Mouse (Mus musculus) thymus, adult 18-20 months (tissue): ENCODE data around the gene Gm13090.
A peak's percentile ranks its signal among the peaks of the same experiment; 100 is the strongest.

ENCODE experiments used
- DNase-seq, 2 experiments: peaks; one replicate each; pipeline ENCODE4 v3.0.0; 2022; ENCODE audit warnings: mixed read lengths in 2 of 2

Gm13090 gene

GRCm38 (mm10) chr4:151089270-151089669 is at the start of gene Gm13090:
Gene Gm13090 (plus strand): TSS chr4:151089570.
- DNase-seq = no peak

GRCm38 (mm10) chr4:151041506-151041905 is 47.9 kb upstream of the Gm13090 start:
- no peak for DNase-seq

GRCm38 (mm10) chr4:151043281-151043680 is 46.1 kb upstream of the Gm13090 start:
- DNase-seq = no peak

- DNase-seq = peak; percentile 84 to 86
These were observed 45.1 kb upstream of the Gm13090 start, which contains the start of gene Per3 for GRCm38 (mm10) chr4:151044037-151044943. Gene Per3 (minus strand): TSS chr4:151044665.

- DNase-seq = no peak
These were observed 44.3 kb upstream of the Gm13090 start for GRCm38 (mm10) chr4:151044944-151045570.

GRCm38 (mm10) chr4:151046524-151046923 is 42.8 kb upstream of the Gm13090 start:
- DNase-seq = no peak

- DNase-seq = no peak
These were observed 38.2 kb upstream of the Gm13090 start for GRCm38 (mm10) chr4:151051162-151051561.

GRCm38 (mm10) chr4:151057347-151058321 is 31.7 kb upstream of the Gm13090 start, which contains the start of gene Vamp3:
Gene Vamp3 (minus strand): TSS chr4:151057963.
- peak; percentile 95 to 96 for DNase-seq

- DNase-seq = no peak
These were observed 30.7 kb upstream of the Gm13090 start for GRCm38 (mm10) chr4:151058634-151059033.

GRCm38 (mm10) chr4:151059566-151059965 is 29.8 kb upstream of the Gm13090 start:
- no peak for DNase-seq

GRCm38 (mm10) chr4:151068751-151069150 is 20.6 kb upstream of the Gm13090 start:
- no peak for DNase-seq

GRCm38 (mm10) chr4:151070962-151071361 is 18.4 kb upstream of the Gm13090 start:
- no peak for DNase-seq

- DNase-seq = peak in 1 of 2 experiments; percentile 14
These were observed 16.1 kb upstream of the Gm13090 start for GRCm38 (mm10) chr4:151073108-151073744.

- DNase-seq = no peak
These were observed 14.6 kb upstream of the Gm13090 start for GRCm38 (mm10) chr4:151074817-151075216.

- no peak for DNase-seq
These were observed 8.0 kb upstream of the Gm13090 start for GRCm38 (mm10) chr4:151081355-151081754.

GRCm38 (mm10) chr4:151081977-151082376 is 7.4 kb upstream of the Gm13090 start:
- no peak for DNase-seq

GRCm38 (mm10) chr4:151083027-151083426 is 6.3 kb upstream of the Gm13090 start:
- no peak for DNase-seq

- no peak for DNase-seq
These were observed 2.0 kb upstream of the Gm13090 start for GRCm38 (mm10) chr4:151087358-151087757.

- DNase-seq = no peak
These were observed 551 bp upstream of the Gm13090 start for GRCm38 (mm10) chr4:151088819-151089218.

- no peak for DNase-seq
These were observed 5.8 kb downstream of the Gm13090 start for GRCm38 (mm10) chr4:151095207-151095606.

- DNase-seq = no peak
These were observed 7.1 kb downstream of the Gm13090 start for GRCm38 (mm10) chr4:151096334-151097103.
